Mouse (Mus musculus): ENCODE measurements around the gene Bcar3. TPM values are rescaled to one million over a fixed set of nuclear protein-coding genes. Genes with fewer than 3 reads are reported as not detected.

Gene Bcar3
- polyA plus RNA-seq, 1 experiment from 2014 or later, result 2.8 TPM

DNA sequence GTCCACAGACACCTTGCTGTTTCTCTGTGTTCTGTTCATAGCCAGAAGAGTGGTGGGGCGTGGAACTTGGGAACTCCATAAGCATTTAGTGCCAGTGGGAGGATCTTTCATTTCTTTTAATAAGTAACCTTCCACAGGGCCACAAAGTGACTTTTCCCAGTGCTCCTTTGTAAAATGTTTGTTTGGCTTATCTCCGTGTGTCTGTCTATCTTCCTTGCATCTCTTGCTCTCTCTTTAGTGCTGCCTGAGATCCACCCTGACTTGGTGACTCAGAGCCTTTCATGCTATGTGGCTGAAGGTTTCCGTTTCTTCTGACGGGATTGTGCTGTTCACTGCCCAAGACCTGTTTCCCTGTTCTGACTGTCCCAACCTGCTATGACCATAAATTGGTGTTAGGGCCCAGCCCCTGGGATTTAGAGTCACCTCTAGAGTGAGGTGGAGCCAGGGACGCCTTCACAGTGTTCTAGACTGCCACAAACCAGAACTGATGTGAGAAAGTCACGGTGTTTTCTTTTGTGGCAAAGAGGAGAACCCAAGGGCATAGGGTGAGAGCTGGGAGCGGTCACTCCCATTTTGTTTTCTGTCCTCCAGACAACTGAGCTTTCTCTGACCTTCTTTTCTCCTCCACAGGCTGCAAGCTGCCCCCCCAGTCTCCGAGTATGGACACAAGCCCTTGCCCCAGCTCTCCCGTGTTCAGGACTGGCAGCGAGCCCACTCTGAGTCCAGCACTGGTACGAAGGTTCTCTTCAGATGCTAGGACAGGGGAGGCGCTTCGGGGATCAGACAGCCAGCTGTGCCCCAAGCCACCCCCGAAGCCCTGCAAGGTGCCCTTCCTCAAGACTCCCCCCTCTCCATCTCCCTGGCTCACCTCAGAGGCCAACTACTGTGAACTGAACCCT lies 218.0 kb downstream of the Bcar3 start:
- WGBS, result 76% methylated on average over 14 of the region's 14 CpGs
- H3K9ac ChIP-seq (ENCODE audit: low read length), result no peak overlapping the region

GRCm38 (mm10) chr3:122512725-122513375 lies 218.9 kb downstream of the Bcar3 start:
- no peak for ATAC-seq (ENCODE audit: insufficient number of reproducible peaks, insufficient read depth, low FRiP score, low read depth)
- no peaks in the 10 kb centered on the region for H3K9me3 ChIP-seq (ENCODE audit: control insufficient read depth, low read length)
- 89% methylated on average over 16 of the region's 16 CpGs for WGBS
- H3K9ac ChIP-seq (ENCODE audit: low read length), result no peak overlapping the region
- H3K4me1 ChIP-seq (ENCODE audit: control insufficient read depth in 2 of 2, insufficient read depth in 2 of 2, low read length in 2 of 2), result peaks cover 28 to 42% of the 10 kb centered on the region in 2 experiments
- H3K4me2 ChIP-seq (ENCODE audit: low read length), result no peak overlapping the region
- no peaks in the 10 kb centered on the region for H3K36me3 ChIP-seq (ENCODE audit: control insufficient read depth, insufficient read depth, low read length)
- H3K27ac ChIP-seq (replicated peaks in 1 of 2; ENCODE audit: control insufficient read depth in 1 of 2, insufficient read depth in 1 of 2, low read depth in 2 of 2, low read length in 2 of 2), result no peak overlapping the region
- H3K4me3 ChIP-seq (ENCODE audit: control insufficient read depth in 1 of 2, insufficient read depth in 1 of 2, low read depth in 1 of 2, low read length in 2 of 2), result no peak overlapping the region
- no peaks in the 10 kb centered on the region for H3K27me3 ChIP-seq (ENCODE audit: control insufficient read depth, insufficient read depth, low read length)

More for the DNA sequence above, 218.0 kb downstream of the Bcar3 start:
- no peak overlapping the region for H3K4me2 ChIP-seq (ENCODE audit: low read length)
- H3K9me3 ChIP-seq (ENCODE audit: control insufficient read depth, low read length), result no peaks in the 10 kb centered on the region
- H3K27ac ChIP-seq (replicated peaks in 1 of 2; ENCODE audit: control insufficient read depth in 1 of 2, insufficient read depth in 1 of 2, low read depth in 2 of 2, low read length in 2 of 2), result no peak overlapping the region
- H3K4me1 ChIP-seq (ENCODE audit: control insufficient read depth in 2 of 2, insufficient read depth in 2 of 2, low read length in 2 of 2), result peaks cover 28 to 39% of the 10 kb centered on the region in 2 experiments
- ATAC-seq (ENCODE audit: insufficient number of reproducible peaks, insufficient read depth, low FRiP score, low read depth), result no peak
- no peaks in the 10 kb centered on the region for H3K27me3 ChIP-seq (ENCODE audit: control insufficient read depth, insufficient read depth, low read length)
- H3K36me3 ChIP-seq (ENCODE audit: control insufficient read depth, insufficient read depth, low read length), result no peaks in the 10 kb centered on the region
- no peak overlapping the region for H3K4me3 ChIP-seq (ENCODE audit: control insufficient read depth in 1 of 2, insufficient read depth in 1 of 2, low read depth in 1 of 2, low read length in 2 of 2)

GRCm38 (mm10) chr3:122515568-122516326 lies 221.8 kb downstream of the Bcar3 start:
- H3K27ac ChIP-seq (replicated peaks in 1 of 2; ENCODE audit: control insufficient read depth in 1 of 2, insufficient read depth in 1 of 2, low read depth in 2 of 2, low read length in 2 of 2), result no peak overlapping the region

GRCm38 (mm10) chr3:122516327-122516695 lies 222.4 kb downstream of the Bcar3 start:
- H3K4me2 ChIP-seq (ENCODE audit: low read length), result no peak overlapping the region
- no peak overlapping the region for H3K9ac ChIP-seq (ENCODE audit: low read length)
- H3K36me3 ChIP-seq (ENCODE audit: control insufficient read depth, insufficient read depth, low read length), result no peaks in the 10 kb centered on the region
- H3K4me3 ChIP-seq (ENCODE audit: control insufficient read depth in 1 of 2, insufficient read depth in 1 of 2, low read depth in 1 of 2, low read length in 2 of 2), result no peak overlapping the region
- no peak for ATAC-seq (ENCODE audit: insufficient number of reproducible peaks, insufficient read depth, low FRiP score, low read depth)
- H3K9me3 ChIP-seq (ENCODE audit: control insufficient read depth, low read length), result no peaks in the 10 kb centered on the region
- 50% methylated on average over 3 of the region's 3 CpGs for WGBS
- peaks cover 25 to 34% of the 10 kb centered on the region in 2 experiments for H3K4me1 ChIP-seq (ENCODE audit: control insufficient read depth in 2 of 2, insufficient read depth in 2 of 2, low read length in 2 of 2)
- 0 out of 2 replicates have a peak, but pooled peaks cover 3% of the 10 kb centered on the region for H3K27me3 ChIP-seq (ENCODE audit: control insufficient read depth, insufficient read depth, low read length)
- no peak overlapping the region for H3K27ac ChIP-seq (replicated peaks in 1 of 2; ENCODE audit: control insufficient read depth in 1 of 2, insufficient read depth in 1 of 2, low read depth in 2 of 2, low read length in 2 of 2)

More at GRCm38 (mm10) chr3:122515568-122516326, 221.8 kb downstream of the Bcar3 start:
- Histone ChIP-seq H3K9ac (ENCODE audit: low read length) (no peak overlapping the region), H3K4me2 (ENCODE audit: low read length) (no peak overlapping the region), H3K36me3 (ENCODE audit: control insufficient read depth, insufficient read depth, low read length) (no peaks in the 10 kb centered on the region), H3K4me3 (ENCODE audit: control insufficient read depth in 1 of 2, insufficient read depth in 1 of 2, low read depth in 1 of 2, low read length in 2 of 2) (no peak overlapping the region), H3K4me1 (ENCODE audit: control insufficient read depth in 2 of 2, insufficient read depth in 2 of 2, low read length in 2 of 2) (peaks cover 25 to 34% of the 10 kb centered on the region in 2 experiments), H3K27me3 (ENCODE audit: control insufficient read depth, insufficient read depth, low read length) (0 out of 2 replicates have a peak, but pooled peaks cover 3% of the 10 kb centered on the region), H3K9me3 (ENCODE audit: control insufficient read depth, low read length) (no peaks in the 10 kb centered on the region)
- 52% methylated on average over 6 of the region's 6 CpGs for WGBS
- ATAC-seq (ENCODE audit: insufficient number of reproducible peaks, insufficient read depth, low FRiP score, low read depth), result no peak

- H3K4me2 ChIP-seq (ENCODE audit: low read length), result no peak overlapping the region
- 0 out of 2 replicates have a peak, but pooled peaks cover 3% of the 10 kb centered on the region for H3K27me3 ChIP-seq (ENCODE audit: control insufficient read depth, insufficient read depth, low read length)
- no peaks in the 10 kb centered on the region for H3K9me3 ChIP-seq (ENCODE audit: control insufficient read depth, low read length)
- no peak overlapping the region for H3K27ac ChIP-seq (replicated peaks in 1 of 2; ENCODE audit: control insufficient read depth in 1 of 2, insufficient read depth in 1 of 2, low read depth in 2 of 2, low read length in 2 of 2)
- 71% methylated on average over 4 of the region's 4 CpGs for WGBS
- H3K9ac ChIP-seq (ENCODE audit: low read length), result no peak overlapping the region
- no peaks in the 10 kb centered on the region for H3K36me3 ChIP-seq (ENCODE audit: control insufficient read depth, insufficient read depth, low read length)
- H3K4me3 ChIP-seq (ENCODE audit: control insufficient read depth in 1 of 2, insufficient read depth in 1 of 2, low read depth in 1 of 2, low read length in 2 of 2), result no peak overlapping the region
- peaks cover 21 to 27% of the 10 kb centered on the region in 2 experiments for H3K4me1 ChIP-seq (ENCODE audit: control insufficient read depth in 2 of 2, insufficient read depth in 2 of 2, low read length in 2 of 2)
- ATAC-seq (ENCODE audit: insufficient number of reproducible peaks, insufficient read depth, low FRiP score, low read depth), result no peak
Observed at GRCm38 (mm10) chr3:122517726-122518125, 223.8 kb downstream of the Bcar3 start.

DNA sequence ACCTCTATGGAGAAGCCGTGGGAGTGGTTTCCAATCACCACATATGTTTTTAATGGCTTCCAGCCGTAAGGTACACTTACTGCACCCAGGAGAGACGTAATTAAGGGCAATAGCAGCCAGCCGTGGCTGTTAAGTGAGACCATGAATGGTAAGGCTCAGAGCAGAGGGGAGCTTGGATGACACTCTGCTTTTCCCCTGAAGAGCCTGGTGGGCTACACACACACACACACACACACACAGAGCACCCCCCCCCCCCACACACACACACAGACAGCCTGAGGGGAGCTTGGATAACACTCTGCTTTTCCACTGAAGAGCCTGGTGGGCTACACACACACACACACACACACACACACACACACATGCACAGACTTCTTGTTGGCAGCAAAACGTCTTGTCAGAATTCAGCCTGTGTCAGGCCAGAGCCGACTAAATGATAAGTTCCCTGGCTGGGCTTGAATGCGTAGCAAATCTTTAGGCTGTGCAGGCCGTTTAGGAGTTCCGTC lies 224.3 kb downstream of the Bcar3 start:
- 48% methylated on average over 9 of the region's 9 CpGs for WGBS

GRCm38 (mm10) chr3:122519082-122519481 lies 225.1 kb downstream of the Bcar3 start:
- H3K4me3 ChIP-seq (ENCODE audit: control insufficient read depth in 1 of 2, insufficient read depth in 1 of 2, low read depth in 1 of 2, low read length in 2 of 2), result no peak overlapping the region
- no peak overlapping the region for H3K4me2 ChIP-seq (ENCODE audit: low read length)
- peaks cover 21 to 27% of the 10 kb centered on the region in 2 experiments for H3K4me1 ChIP-seq (ENCODE audit: control insufficient read depth in 2 of 2, insufficient read depth in 2 of 2, low read length in 2 of 2)
- no peaks in the 10 kb centered on the region for H3K36me3 ChIP-seq (ENCODE audit: control insufficient read depth, insufficient read depth, low read length)
- no peak overlapping the region for H3K9ac ChIP-seq (ENCODE audit: low read length)
- H3K9me3 ChIP-seq (ENCODE audit: control insufficient read depth, low read length), result no peaks in the 10 kb centered on the region
- no peak overlapping the region for H3K27ac ChIP-seq (replicated peaks in 1 of 2; ENCODE audit: control insufficient read depth in 1 of 2, insufficient read depth in 1 of 2, low read depth in 2 of 2, low read length in 2 of 2)
- H3K27me3 ChIP-seq (ENCODE audit: control insufficient read depth, insufficient read depth, low read length), result 0 out of 2 replicates have a peak, but pooled peaks cover 3% of the 10 kb centered on the region
- WGBS, result 45% methylated on average over 13 of the region's 13 CpGs
- ATAC-seq (ENCODE audit: insufficient number of reproducible peaks, insufficient read depth, low FRiP score, low read depth), result no peak

More for the DNA sequence above, 224.3 kb downstream of the Bcar3 start:
- Histone ChIP-seq H3K9ac (ENCODE audit: low read length) (no peak overlapping the region), H3K4me1 (ENCODE audit: control insufficient read depth in 2 of 2, insufficient read depth in 2 of 2, low read length in 2 of 2) (peaks cover 21 to 27% of the 10 kb centered on the region in 2 experiments), H3K4me2 (ENCODE audit: low read length) (no peak overlapping the region), H3K4me3 (ENCODE audit: control insufficient read depth in 1 of 2, insufficient read depth in 1 of 2, low read depth in 1 of 2, low read length in 2 of 2) (no peak overlapping the region), H3K27me3 (ENCODE audit: control insufficient read depth, insufficient read depth, low read length) (0 out of 2 replicates have a peak, but pooled peaks cover 3% of the 10 kb centered on the region), H3K27ac (replicated peaks in 1 of 2; ENCODE audit: control insufficient read depth in 1 of 2, insufficient read depth in 1 of 2, low read depth in 2 of 2, low read length in 2 of 2) (no peak overlapping the region), H3K9me3 (ENCODE audit: control insufficient read depth, low read length) (no peaks in the 10 kb centered on the region), H3K36me3 (ENCODE audit: control insufficient read depth, insufficient read depth, low read length) (no peaks in the 10 kb centered on the region)
- no peak for ATAC-seq (ENCODE audit: insufficient number of reproducible peaks, insufficient read depth, low FRiP score, low read depth)

All from heart, embryonic 14.5 days (tissue).